Mouse (Mus musculus): ENCODE results near the gene Ppp3ca. TPM values are rescaled to one million over a fixed set of nuclear protein-coding genes. Genes with fewer than 3 reads are reported as not detected.

Ppp3ca gene
- polyA plus RNA-seq, 1 experiment from 2014 or later, result 127 TPM

GRCm38 (mm10) chr3:136710310-136710906 is 40.5 kb downstream of the Ppp3ca start:
- Histone ChIP-seq H3K27ac (no peak overlapping the region), H3K9me3 (replicated peaks) (no peaks in the 10 kb centered on the region), H3K27me3 (no peaks in the 10 kb centered on the region), H3K4me1 (peaks cover 5% of the 10 kb centered on the region; the same call in 1 of the 2 replicates), H3K36me3 (peaks cover 3% of the 10 kb centered on the region; the same call in 1 of the 2 replicates), H3K4me2 (replicated peaks) (no peak overlapping the region), H3K9ac (no peak overlapping the region), H3K4me3 (no peak overlapping the region)
- no peak for ATAC-seq (ENCODE audit: low FRiP score)
- 75% methylated on average over 10 of the region's 10 CpGs for WGBS

- no peak overlapping the region for H3K9ac ChIP-seq
- H3K36me3 ChIP-seq, result peaks cover 3% of the 10 kb centered on the region; the same call in 1 of the 2 replicates
- ATAC-seq (ENCODE audit: low FRiP score), result no peak
- H3K4me2 ChIP-seq (replicated peaks), result no peak overlapping the region
- 94% methylated on average over 4 of the region's 4 CpGs for WGBS
- no peak overlapping the region for H3K4me3 ChIP-seq
- H3K4me1 ChIP-seq, result no peaks in the 10 kb centered on the region
- no peaks in the 10 kb centered on the region for H3K9me3 ChIP-seq (replicated peaks)
- no peak overlapping the region for H3K27ac ChIP-seq
- H3K27me3 ChIP-seq, result no peaks in the 10 kb centered on the region
Observed at GRCm38 (mm10) chr3:136714307-136715039, 44.5 kb downstream of the Ppp3ca start.

DNA sequence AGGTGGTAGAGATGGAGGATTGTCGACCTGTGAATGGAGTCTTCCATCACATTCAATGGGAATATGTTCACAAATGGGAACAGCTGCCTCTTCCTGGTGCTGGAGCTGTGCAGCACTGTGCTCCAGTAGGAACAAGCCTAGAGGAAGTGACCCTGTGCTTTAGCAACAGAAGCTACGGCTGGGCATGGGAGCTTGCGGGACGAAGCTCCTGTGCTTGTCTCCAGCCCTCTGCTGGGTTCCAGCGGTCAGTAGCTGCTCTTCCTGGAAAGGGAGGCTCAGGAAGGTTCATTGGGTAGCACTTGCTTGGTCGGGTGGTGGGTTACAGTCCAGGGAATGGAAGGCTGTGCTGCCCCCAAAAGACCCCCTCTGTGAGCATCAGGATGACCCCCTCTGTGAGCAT is 46.3 kb downstream of the Ppp3ca start:
- H3K9me3 ChIP-seq (replicated peaks), result no peaks in the 10 kb centered on the region
- H3K27ac ChIP-seq, result no peak overlapping the region
- 80% methylated on average over 6 of the region's 6 CpGs for WGBS
- no peak overlapping the region for H3K4me2 ChIP-seq (replicated peaks)
- H3K4me1 ChIP-seq, result peaks cover 3% of the 10 kb centered on the region; the same call in 1 of the 2 replicates
- H3K9ac ChIP-seq, result no peak overlapping the region
- ATAC-seq (ENCODE audit: low FRiP score), result no peak
- H3K27me3 ChIP-seq, result no peaks in the 10 kb centered on the region
- H3K4me3 ChIP-seq, result no peak overlapping the region
- peaks cover 3% of the 10 kb centered on the region; the same call in 1 of the 2 replicates for H3K36me3 ChIP-seq

- no peak for ATAC-seq (ENCODE audit: low FRiP score)
- H3K27ac ChIP-seq, result no peak overlapping the region
- 95% methylated on average over 5 of the region's 5 CpGs for WGBS
Observed at GRCm38 (mm10) chr3:136718412-136718811, 48.5 kb downstream of the Ppp3ca start.

GRCm38 (mm10) chr3:136721241-136721640 is 51.3 kb downstream of the Ppp3ca start:
- 92% methylated on average over 4 of the region's 4 CpGs for WGBS
- no peaks in the 10 kb centered on the region for H3K9me3 ChIP-seq (replicated peaks)
- no peaks in the 10 kb centered on the region for H3K27me3 ChIP-seq
- no peak overlapping the region for H3K27ac ChIP-seq
- peaks cover 5% of the 10 kb centered on the region for H3K4me1 ChIP-seq
- H3K4me3 ChIP-seq, result no peak overlapping the region
- ATAC-seq (ENCODE audit: low FRiP score), result no peak
- H3K9ac ChIP-seq, result no peak overlapping the region
- no peaks in the 10 kb centered on the region for H3K36me3 ChIP-seq
- H3K4me2 ChIP-seq (replicated peaks), result no peak overlapping the region

More at GRCm38 (mm10) chr3:136718412-136718811, 48.5 kb downstream of the Ppp3ca start:
- H3K36me3 ChIP-seq, result no peaks in the 10 kb centered on the region
- H3K27me3 ChIP-seq, result no peaks in the 10 kb centered on the region
- H3K9me3 ChIP-seq (replicated peaks), result no peaks in the 10 kb centered on the region
- H3K4me1 ChIP-seq, result peaks cover 3% of the 10 kb centered on the region; the same call in 1 of the 2 replicates
- H3K4me3 ChIP-seq, result no peak overlapping the region
- H3K9ac ChIP-seq, result no peak overlapping the region
- no peak overlapping the region for H3K4me2 ChIP-seq (replicated peaks)

- no peak overlapping the region for H3K4me2 ChIP-seq (replicated peaks)
- H3K27me3 ChIP-seq, result no peaks in the 10 kb centered on the region
- 68% methylated on average over 4 of the region's 4 CpGs for WGBS
- no peaks in the 10 kb centered on the region for H3K9me3 ChIP-seq (replicated peaks)
- peaks cover 5% of the 10 kb centered on the region for H3K4me1 ChIP-seq
- no peak for ATAC-seq (ENCODE audit: low FRiP score)
- H3K4me3 ChIP-seq, result no peak overlapping the region
- no peak overlapping the region for H3K27ac ChIP-seq
- H3K36me3 ChIP-seq, result no peaks in the 10 kb centered on the region
- H3K9ac ChIP-seq, result no peak overlapping the region
Observed at GRCm38 (mm10) chr3:136721804-136722427, 52.0 kb downstream of the Ppp3ca start.

GRCm38 (mm10) chr3:136722493-136722892 is 52.6 kb downstream of the Ppp3ca start:
- Histone ChIP-seq H3K9me3 (replicated peaks) (no peaks in the 10 kb centered on the region), H3K27me3 (no peaks in the 10 kb centered on the region), H3K36me3 (no peaks in the 10 kb centered on the region), H3K9ac (no peak overlapping the region), H3K4me3 (no peak overlapping the region), H3K4me2 (replicated peaks) (no peak overlapping the region), H3K4me1 (peaks cover 5% of the 10 kb centered on the region), H3K27ac (no peak overlapping the region)
- ATAC-seq (ENCODE audit: low FRiP score), result no peak

DNA sequence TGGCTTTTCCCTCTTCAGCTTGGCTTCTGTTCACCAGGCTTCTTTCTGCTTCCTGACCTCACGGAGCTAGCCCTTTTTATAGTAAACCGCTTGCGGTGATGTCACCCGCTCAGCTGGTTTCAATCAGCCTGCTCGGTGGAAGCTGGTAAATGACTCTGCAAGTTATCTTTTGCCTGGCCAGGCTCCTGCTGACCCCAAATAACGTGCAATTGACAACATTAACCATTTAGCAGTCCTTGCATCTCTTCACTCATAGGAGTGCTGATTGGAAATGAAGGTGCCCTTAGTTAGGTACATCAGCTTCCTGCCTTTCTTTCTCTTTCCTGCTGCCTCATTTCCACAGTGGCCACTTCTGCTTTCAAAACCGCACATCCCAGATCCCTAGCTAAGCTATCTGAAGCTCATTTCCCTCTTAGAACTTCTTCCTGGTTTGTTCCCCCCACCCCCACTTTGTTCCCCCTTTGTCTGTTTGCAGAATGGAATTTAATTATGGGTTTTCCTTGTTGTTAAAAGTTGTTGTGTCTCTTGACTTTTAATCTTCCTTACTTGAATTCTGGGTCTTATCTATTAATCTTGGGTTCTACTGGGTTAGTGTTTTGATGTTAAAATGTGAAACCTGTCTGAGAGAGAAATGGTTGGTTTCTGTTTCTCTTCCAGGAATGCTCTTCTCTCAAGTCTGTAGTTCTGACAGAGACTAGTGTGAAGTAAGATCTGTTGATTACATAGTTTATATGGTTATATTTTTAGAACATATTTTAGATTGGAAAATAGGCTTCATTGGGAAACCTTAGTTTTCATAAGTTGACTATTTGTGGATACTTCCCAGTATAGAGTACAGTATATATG is 55.6 kb downstream of the Ppp3ca start:
- no peaks in the 10 kb centered on the region for H3K36me3 ChIP-seq
- H3K4me1 ChIP-seq, result peaks cover 5% of the 10 kb centered on the region
- ATAC-seq (ENCODE audit: low FRiP score), result no peak
- no peaks in the 10 kb centered on the region for H3K9me3 ChIP-seq (replicated peaks)
- no peaks in the 10 kb centered on the region for H3K27me3 ChIP-seq
- no peak overlapping the region for H3K4me3 ChIP-seq
- H3K27ac ChIP-seq, result no peak overlapping the region
- 59% methylated on average over 7 of the region's 7 CpGs for WGBS
- no peak overlapping the region for H3K4me2 ChIP-seq (replicated peaks)
- H3K9ac ChIP-seq, result no peak overlapping the region

DNA sequence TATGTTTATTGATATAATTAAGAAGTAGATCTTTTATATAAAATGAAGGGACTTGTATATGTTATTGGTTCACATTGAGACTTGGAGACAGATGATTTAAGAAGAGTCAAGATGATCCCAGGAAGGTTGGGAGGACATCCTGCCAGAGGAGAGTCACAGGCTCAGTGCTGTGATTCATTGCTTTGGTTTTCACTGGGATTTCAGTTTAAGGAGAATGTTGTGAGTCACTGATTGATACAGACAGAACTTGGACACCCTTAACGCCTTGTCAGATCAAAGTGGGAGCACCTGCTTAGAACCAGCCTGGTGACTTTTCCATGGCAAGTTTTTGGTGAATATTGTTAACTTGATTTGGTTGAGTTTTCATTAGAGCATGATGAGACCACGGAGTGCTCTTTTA is 58.0 kb downstream of the Ppp3ca start:
- WGBS, result 90% methylated on average over 2 of the region's 2 CpGs
- no peak for ATAC-seq (ENCODE audit: low FRiP score)
- H3K36me3 ChIP-seq, result no peaks in the 10 kb centered on the region

DNA sequence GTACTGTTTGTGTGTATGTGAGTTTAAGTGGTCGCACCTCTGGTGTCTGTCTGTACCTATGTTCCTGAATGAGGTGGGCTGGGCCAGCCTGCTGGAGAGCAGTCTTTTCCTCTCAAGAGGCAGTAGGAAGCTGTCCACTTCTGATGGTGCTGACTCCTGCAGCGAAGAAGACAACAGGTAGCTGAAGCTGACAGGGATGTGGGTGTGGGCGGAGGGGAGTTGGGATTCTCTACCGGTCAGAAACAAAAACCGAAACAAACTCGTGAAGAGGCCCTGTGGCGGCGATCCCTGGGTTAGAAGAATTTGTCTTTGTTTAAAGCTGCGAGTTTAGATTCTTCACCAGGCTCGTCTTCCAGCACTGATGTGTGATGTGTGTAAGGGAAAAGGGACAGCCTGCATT is 60.1 kb downstream of the Ppp3ca start:
- Histone ChIP-seq H3K9ac (no peak overlapping the region), H3K36me3 (no peaks in the 10 kb centered on the region), H3K4me2 (replicated peaks) (no peak overlapping the region), H3K27ac (no peak overlapping the region), H3K9me3 (replicated peaks) (no peaks in the 10 kb centered on the region), H3K4me3 (no peak overlapping the region), H3K4me1 (peaks cover 3% of the 10 kb centered on the region), H3K27me3 (no peaks in the 10 kb centered on the region)
- no peak for ATAC-seq (ENCODE audit: low FRiP score)
- WGBS, result 45% methylated on average over 10 of the region's 10 CpGs

More for the DNA sequence above, 58.0 kb downstream of the Ppp3ca start:
- no peak overlapping the region for H3K4me2 ChIP-seq (replicated peaks)
- H3K27me3 ChIP-seq, result no peaks in the 10 kb centered on the region
- no peaks in the 10 kb centered on the region for H3K9me3 ChIP-seq (replicated peaks)
- H3K4me1 ChIP-seq, result peaks cover 2% of the 10 kb centered on the region
- no peak overlapping the region for H3K4me3 ChIP-seq
- H3K27ac ChIP-seq, result no peak overlapping the region
- H3K9ac ChIP-seq, result no peak overlapping the region

DNA sequence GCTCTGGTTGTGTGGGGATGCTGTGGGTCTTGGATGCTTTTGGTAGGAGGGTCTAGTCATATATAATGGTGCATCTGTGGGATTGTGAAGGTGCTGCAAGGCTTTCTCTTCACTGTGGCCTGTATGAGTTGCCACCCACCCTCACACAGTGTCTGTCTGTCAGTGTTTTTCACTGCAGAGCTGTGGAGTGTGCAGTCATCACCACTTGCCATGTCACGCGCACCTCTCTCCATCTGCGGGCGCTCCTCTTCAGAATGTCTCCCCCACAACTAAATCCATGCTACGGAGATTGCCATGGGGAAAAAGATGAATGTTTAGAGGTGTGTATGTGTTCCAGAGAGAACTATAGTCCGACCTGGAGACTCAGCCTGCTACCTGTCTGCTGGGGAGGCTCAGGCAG is 61.7 kb downstream of the Ppp3ca start:
- WGBS, result 96% methylated on average over 6 of the region's 6 CpGs

GRCm38 (mm10) chr3:136736021-136736420 is 66.1 kb downstream of the Ppp3ca start:
- Histone ChIP-seq H3K9ac (no peak overlapping the region), H3K27ac (no peak overlapping the region), H3K9me3 (replicated peaks) (no peaks in the 10 kb centered on the region), H3K4me1 (peaks cover 6% of the 10 kb centered on the region; the same call in 1 of the 2 replicates), H3K27me3 (no peaks in the 10 kb centered on the region), H3K36me3 (no peaks in the 10 kb centered on the region), H3K4me2 (replicated peaks) (no peak overlapping the region), H3K4me3 (no peak overlapping the region)
- WGBS, result 16% methylated on average over 1 of the region's 1 CpGs
- ATAC-seq (ENCODE audit: low FRiP score), result no peak

More for the DNA sequence above, 61.7 kb downstream of the Ppp3ca start:
- no peaks in the 10 kb centered on the region for H3K9me3 ChIP-seq (replicated peaks)
- peaks cover 6% of the 10 kb centered on the region; the same call in 1 of the 2 replicates for H3K4me1 ChIP-seq
- no peak for ATAC-seq (ENCODE audit: low FRiP score)
- no peaks in the 10 kb centered on the region for H3K27me3 ChIP-seq
- H3K4me3 ChIP-seq, result no peak overlapping the region
- no peak overlapping the region for H3K9ac ChIP-seq
- H3K27ac ChIP-seq, result no peak overlapping the region
- no peak overlapping the region for H3K4me2 ChIP-seq (replicated peaks)
- H3K36me3 ChIP-seq, result no peaks in the 10 kb centered on the region
